Mouse (Mus musculus) heart, embryonic 14.5 days (tissue): Measurements from ENCODE around the gene Serpinc1. TPM values are rescaled to one million over a fixed set of nuclear protein-coding genes. Genes with fewer than 3 reads are reported as not detected.
"Not testable (repeated sequence)": the region's sequence is repeated elsewhere in the genome, so short reads cannot be mapped to it uniquely, and the experiment has no call there.

ENCODE experiments used
- ATAC-seq: fragments of 200-750 bp; cut with Nextera tagmentation; 2 replicates; pipeline ENCODE4 v1.8.0; 2017; ENCODE audit warnings: low read depth, moderate TSS enrichment; ENCODE audit not compliant: insufficient number of reproducible peaks, insufficient read depth, low FRiP score
- H3K27ac ChIP-seq, 2 experiments: fragments of 200-500 bp in 1 of 2; fragments of 300-500 bp in 1 of 2; sonication (generic) in 1 of 2; replicated peaks in 1 of 2; 2 replicates each; pipeline ENCODE4 v1.5.1; 2012 to 2014; ENCODE audit warnings: low read depth in 2 of 2, low read length in 2 of 2, control low read depth in 1 of 2, mild to moderate bottlenecking in 1 of 2, mixed read lengths in 1 of 2; ENCODE audit not compliant: control insufficient read depth in 1 of 2, insufficient read depth in 1 of 2
- H3K27me3 ChIP-seq: fragments of 300-500 bp; sonication (generic); 2 replicates; pipeline ENCODE4 v1.6.1; 2014; ENCODE audit warnings: mild to moderate bottlenecking, low read length, control low read depth; ENCODE audit not compliant: control insufficient read depth, insufficient read depth
- H3K36me3 ChIP-seq: fragments of 300-500 bp; sonication (generic); 2 replicates; pipeline ENCODE4 v1.6.1; 2014; ENCODE audit warnings: mild to moderate bottlenecking, control low read depth, low read length, mixed read lengths; ENCODE audit not compliant: control insufficient read depth, insufficient read depth
- H3K4me1 ChIP-seq, 2 experiments: fragments of 200-500 bp in 1 of 2; fragments of 300-500 bp in 1 of 2; sonication (generic) in 1 of 2; 2 replicates each; pipeline ENCODE4 v1.6.1; 2012 to 2014; ENCODE audit warnings: low read length in 2 of 2, control low read depth in 1 of 2, mixed read lengths in 1 of 2; ENCODE audit not compliant: control insufficient read depth in 2 of 2, insufficient read depth in 2 of 2
- H3K4me2 ChIP-seq: fragments of 300-500 bp; sonication (generic); 2 replicates; pipeline ENCODE4 v1.6.1; 2014; ENCODE audit warnings: mild to moderate bottlenecking, low read length
- H3K4me3 ChIP-seq, 2 experiments: fragments of 200-500 bp in 1 of 2; fragments of 300-500 bp in 1 of 2; sonication (generic) in 1 of 2; 2 replicates each; pipeline ENCODE4 v1.5.1; 2012 to 2014; ENCODE audit warnings: low read length in 2 of 2, mild to moderate bottlenecking in 2 of 2, control low read depth in 1 of 2, low read depth in 1 of 2, moderate library complexity in 1 of 2; ENCODE audit not compliant: control insufficient read depth in 1 of 2, insufficient read depth in 1 of 2
- H3K9ac ChIP-seq: fragments of 300-500 bp; sonication (generic); 2 replicates; pipeline ENCODE4 v1.6.1; 2014; ENCODE audit warnings: mild to moderate bottlenecking, low read length
- H3K9me3 ChIP-seq: fragments of 300-500 bp; sonication (generic); 2 replicates; pipeline ENCODE4 v1.6.1; 2016; ENCODE audit warnings: low read length, control low read depth; ENCODE audit not compliant: control insufficient read depth
- WGBS: fragments of 180-500 bp; shearing (Covaris S2); extraction: QIAGEN DNeasy Blood & Tissue Kit; methylation state at CpG from one replicate; pipeline ENCODE4 v1.1.7; 2014; 5-methylcytosine and 5-hydroxymethylcytosine counted together
- polyA plus RNA-seq: library from polyadenylated mRNA; unstranded; fragments of >200 nt; fragmentation: Nextera tagmentation; extraction: Ambion mirVana; gene quantifications from 2 replicates; pipeline ENCODE4 v1.2.1, GENCODE M21; 2014

The Serpinc1 gene
- polyA plus RNA-seq, 1 experiment from 2014 or later = 1.8 TPM

GRCm38 (mm10) chr1:160980021-160980420 lies 1.6 kb downstream of the Serpinc1 start:
- peaks cover 19% of the 10 kb centered on the region for H3K36me3 ChIP-seq
- no peak overlapping the region for H3K9ac ChIP-seq
- no peak overlapping the region for H3K27ac ChIP-seq
- H3K4me3 ChIP-seq = no peak overlapping the region
- no peak overlapping the region for H3K4me2 ChIP-seq
- H3K27me3 ChIP-seq = no peaks in the 10 kb centered on the region
- no peaks in the 10 kb centered on the region for H3K9me3 ChIP-seq
- H3K4me1 ChIP-seq = no peaks in the 10 kb centered on the region
- no peak for ATAC-seq
- 72% methylated on average over 5 of the region's 5 CpGs for WGBS

- H3K4me1 ChIP-seq = no peaks in the 10 kb centered on the region
- no peak overlapping the region for H3K4me2 ChIP-seq
- H3K36me3 ChIP-seq = peaks cover 13% of the 10 kb centered on the region
- H3K27me3 ChIP-seq = no peaks in the 10 kb centered on the region
- H3K9me3 ChIP-seq = no peaks in the 10 kb centered on the region
- H3K9ac ChIP-seq = no peak overlapping the region
- no peak overlapping the region for H3K27ac ChIP-seq
- no peak for ATAC-seq
- no peak overlapping the region for H3K4me3 ChIP-seq
- 82% methylated on average over 8 of the region's 8 CpGs for WGBS
These were observed 2.3 kb downstream of the Serpinc1 start for GRCm38 (mm10) chr1:160980537-160981234.

GRCm38 (mm10) chr1:160981337-160981736 lies 3.0 kb downstream of the Serpinc1 start:
- WGBS = 87% methylated on average over 4 of the region's 4 CpGs
- H3K4me2 ChIP-seq = no peak overlapping the region

GRCm38 (mm10) chr1:160982887-160983286 lies 4.5 kb downstream of the Serpinc1 start:
- Histone ChIP-seq H3K4me3 (no peak overlapping the region), H3K9me3 (no peaks in the 10 kb centered on the region), H3K36me3 (no peaks in the 10 kb centered on the region), H3K4me1 (no peaks in the 10 kb centered on the region), H3K9ac (no peak overlapping the region), H3K27ac (no peak overlapping the region), H3K27me3 (no peaks in the 10 kb centered on the region), H3K4me2 (no peak overlapping the region)
- 78% methylated on average over 3 of the region's 3 CpGs for WGBS
- no peak for ATAC-seq

More at GRCm38 (mm10) chr1:160981337-160981736, 3.0 kb downstream of the Serpinc1 start:
- Histone ChIP-seq H3K9ac (no peak overlapping the region), H3K4me3 (no peak overlapping the region), H3K36me3 (0 out of 2 replicates have a peak, but pooled peaks cover 6% of the 10 kb centered on the region), H3K9me3 (no peaks in the 10 kb centered on the region), H3K27ac (no peak overlapping the region), H3K4me1 (no peaks in the 10 kb centered on the region), H3K27me3 (no peaks in the 10 kb centered on the region)
- no peak for ATAC-seq

GRCm38 (mm10) chr1:160984731-160985130 lies 6.3 kb downstream of the Serpinc1 start:
- ATAC-seq = not testable (repeated sequence)
- whole genome bisulfite sequencing = 67% methylated on average over 1 of the region's 1 CpGs

GRCm38 (mm10) chr1:160985477-160985876 lies 7.1 kb downstream of the Serpinc1 start:
- Histone ChIP-seq H3K36me3 (no peaks in the 10 kb centered on the region), H3K9ac (no peak overlapping the region), H3K4me3 (no peak overlapping the region), H3K9me3 (no peaks in the 10 kb centered on the region), H3K4me1 (no peaks in the 10 kb centered on the region), H3K27me3 (no peaks in the 10 kb centered on the region), H3K27ac (no peak overlapping the region), H3K4me2 (no peak overlapping the region)
- WGBS = 83% methylated on average over 6 of the region's 6 CpGs
- ATAC-seq = no peak

More at GRCm38 (mm10) chr1:160984731-160985130, 6.3 kb downstream of the Serpinc1 start:
- H3K36me3 ChIP-seq, H3K27ac ChIP-seq, H3K4me2 ChIP-seq, H3K9me3 ChIP-seq, H3K9ac ChIP-seq, H3K4me1 ChIP-seq, H3K27me3 ChIP-seq, H3K4me3 ChIP-seq: not testable (repeated sequence)

- no peaks in the 10 kb centered on the region for H3K9me3 ChIP-seq
- H3K27me3 ChIP-seq = no peaks in the 10 kb centered on the region
- no peak overlapping the region for H3K27ac ChIP-seq
- H3K4me2 ChIP-seq = no peak overlapping the region
- H3K9ac ChIP-seq = no peak overlapping the region
- ATAC-seq = no peak
- H3K4me1 ChIP-seq = no peaks in the 10 kb centered on the region
- H3K4me3 ChIP-seq = no peak overlapping the region
- WGBS = 83% methylated on average over 17 of the region's 17 CpGs
- no peaks in the 10 kb centered on the region for H3K36me3 ChIP-seq
These were observed 8.7 kb downstream of the Serpinc1 start for GRCm38 (mm10) chr1:160986881-160987635.
